Mouse (Mus musculus) G1E (cell line): Measurements from ENCODE around the gene Vmn2r82. TPM values are rescaled to one million over a fixed set of nuclear protein-coding genes. Genes with fewer than 3 reads are reported as not detected.
"Not testable (repeated sequence)": the region's sequence is repeated elsewhere in the genome, so short reads cannot be mapped to it uniquely, and the experiment has no call there.

Experiments used
- ATAC-seq: 2 replicates; pipeline ENCODE4 v1.8.0; 2016; ENCODE audit warnings: mild to moderate bottlenecking; ENCODE audit not compliant: insufficient number of reproducible peaks, poor library complexity, low FRiP score, severe bottlenecking; ENCODE audit errors: extremely low read depth
- DNase-seq: peaks from one replicate; pipeline ENCODE4 v3.0.0; 2012; ENCODE audit warnings: low spot score
- H3K27me3 ChIP-seq: 2 replicates; pipeline ENCODE4 v1.6.1; 2012; ENCODE audit warnings: mild to moderate bottlenecking, low read length, inconsistent platforms; ENCODE audit not compliant: insufficient read depth
- H3K36me3 ChIP-seq: replicated peaks from 2 replicates; pipeline ENCODE3; 2012; ENCODE audit warnings: mild to moderate bottlenecking, inconsistent platforms
- H3K4me1 ChIP-seq: 2 replicates; pipeline ENCODE4 v1.6.1; 2012; ENCODE audit warnings: low read depth, low read length, inconsistent platforms, mixed read lengths; ENCODE audit not compliant: insufficient read depth
- H3K4me3 ChIP-seq: 2 replicates; pipeline ENCODE4 v1.5.1; 2012; ENCODE audit warnings: low read depth, mild to moderate bottlenecking, inconsistent platforms, low read length, moderate library complexity, mixed read lengths
- H3K9me3 ChIP-seq: replicated peaks from 2 replicates; pipeline ENCODE4 v1.6.1; 2012; ENCODE audit warnings: inconsistent platforms
- CTCF ChIP-seq: IDR thresholded peaks from 2 replicates; pipeline ENCODE4 v1.5.1; 2012; ENCODE audit warnings: low read depth, low read length, inconsistent platforms, mixed read lengths
- GATA1 ChIP-seq: IDR thresholded peaks from 2 replicates; pipeline ENCODE4 v1.6.1; 2012; ENCODE audit warnings: borderline replicate concordance, low read length, inconsistent platforms, mixed read lengths
- GATA2 ChIP-seq: IDR thresholded peaks from 2 replicates; pipeline ENCODE4 v1.6.1; 2012; ENCODE audit warnings: low read depth, low read length, inconsistent platforms, borderline replicate concordance
- POLR2AphosphoS5 ChIP-seq: IDR thresholded peaks from 2 replicates; pipeline ENCODE4 v1.6.1; 2012; ENCODE audit warnings: low read depth, low read length, inconsistent platforms; ENCODE audit not compliant: insufficient replicate concordance
- TAL1 ChIP-seq: conservative IDR thresholded peaks from 2 replicates; pipeline ENCODE4 v1.6.1; 2012; ENCODE audit warnings: low read depth, low read length, inconsistent platforms, mixed read lengths
- polyA plus RNA-seq: library from polyadenylated mRNA; stranded (reverse); fragments of >175 nt; gene quantifications from 2 replicates; pipeline ENCODE4 v1.2.3, GENCODE M21; 2012
- total RNA-seq, 2 experiments: library from RNA; stranded (forward) in 1 of 2; stranded (reverse) in 1 of 2; fragments of 200-1000 nt in 1 of 2; fragments of >200 nt in 1 of 2; fragmentation: Nextera tagmentation in 1 of 2; gene quantifications; 2 replicates each; pipeline ENCODE4 v1.2.3; 2014 to 2017

The Vmn2r82 gene
- total RNA-seq (2014; fragmentation: Nextera tagmentation), result not detected in 2 replicates
- 0.16 and 0.17 TPM in 2 replicates for total RNA-seq (2017)
- polyA plus RNA-seq, result not detected in 2 replicates

DNA sequence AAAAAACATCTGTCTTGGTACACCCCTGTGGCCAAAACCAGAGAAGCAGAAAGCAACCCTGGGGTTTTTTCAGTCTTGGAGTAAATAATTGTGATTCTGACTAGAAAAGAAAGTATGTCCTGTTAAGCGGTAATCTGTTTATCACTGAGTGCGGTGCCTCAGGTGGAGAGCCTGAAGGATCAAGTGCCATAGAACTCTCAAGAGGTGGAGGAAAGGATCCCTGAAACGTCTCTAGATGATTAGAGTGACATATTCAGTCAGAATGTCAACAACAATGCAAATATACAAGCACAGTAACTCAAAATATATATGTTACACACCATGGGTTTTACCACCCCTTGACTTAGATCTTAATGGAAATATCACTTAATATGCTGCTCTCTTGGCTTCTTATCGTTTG, at the start of gene Vmn2r82:
Gene Vmn2r82, plus strand, starts transcription at position 301 of the 400 bp plus-strand sequence.
- H3K9me3 ChIP-seq, DNase-seq: not testable (repeated sequence)

DNA sequence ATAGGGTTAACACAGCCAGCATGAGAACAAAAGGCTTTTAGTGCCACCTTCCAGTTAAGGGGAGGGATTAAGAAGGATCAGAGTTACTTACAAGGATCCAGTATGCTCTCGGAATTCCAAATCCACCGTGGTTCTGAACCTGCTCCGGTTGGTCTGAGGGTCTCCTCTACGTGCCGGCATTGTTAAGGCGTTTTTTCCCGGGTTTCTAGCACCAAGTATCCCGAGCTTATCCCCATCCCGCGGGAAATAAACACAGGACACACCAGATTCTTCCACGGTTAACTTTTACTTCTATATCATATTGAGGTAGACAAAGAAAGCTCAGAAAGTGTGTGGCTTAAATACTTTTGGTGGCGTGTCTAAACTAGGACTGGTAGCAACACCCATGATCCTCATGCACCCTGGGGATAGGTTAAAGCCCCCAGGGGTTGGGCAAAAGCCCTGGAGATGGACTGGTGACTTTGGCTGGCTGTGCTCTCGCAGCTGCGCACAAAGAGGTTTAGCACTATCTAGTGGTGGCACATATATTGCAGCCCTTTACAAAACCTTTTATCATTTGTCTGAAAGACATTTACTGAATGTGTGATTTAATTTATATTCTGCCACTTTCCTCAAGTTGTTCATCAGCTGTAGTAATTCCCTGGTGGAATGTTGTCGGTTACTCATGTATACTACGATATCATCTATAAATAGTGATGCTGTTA, 34.1 kb upstream of the Vmn2r82 start:
- H3K27me3 ChIP-seq, H3K4me3 ChIP-seq, DNase-seq, H3K4me1 ChIP-seq, H3K9me3 ChIP-seq, ATAC-seq, H3K36me3 ChIP-seq: not testable (repeated sequence)

More for the DNA sequence above, at the start of gene Vmn2r82:
- H3K4me3 ChIP-seq, H3K27me3 ChIP-seq, H3K36me3 ChIP-seq, ATAC-seq, H3K4me1 ChIP-seq: not testable (repeated sequence)

DNA sequence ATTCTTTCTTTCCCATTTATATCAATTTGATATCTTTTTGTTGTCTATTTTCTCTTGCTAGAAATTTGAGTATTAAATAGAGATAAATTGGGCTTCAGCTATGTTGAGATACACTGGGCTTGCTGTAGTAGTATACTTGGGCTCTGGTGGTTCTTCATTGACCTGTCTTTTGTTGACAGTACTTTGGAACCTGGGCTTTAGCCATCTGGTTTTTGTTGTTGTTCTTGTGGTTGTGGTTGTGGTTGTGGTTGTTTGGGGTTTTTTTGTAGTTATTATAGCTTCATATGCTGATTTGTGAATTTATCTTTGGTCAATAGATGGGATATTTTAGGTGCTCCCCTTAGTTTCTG, 33.6 kb upstream of the Vmn2r82 start:
- no peak for TF ChIP-seq CTCF
- no peak for TF ChIP-seq POLR2AphosphoS5
- no peak for TF ChIP-seq TAL1
- no peak for TF ChIP-seq GATA2
- TF ChIP-seq GATA1, result no peak
- no peaks in the 10 kb centered on the region for H3K9me3 ChIP-seq
- no peaks in the 10 kb centered on the region for H3K27me3 ChIP-seq
- DNase-seq (no peak), ATAC-seq (no peak)
- H3K4me3 ChIP-seq, result no peak overlapping the region
- no peaks in the 10 kb centered on the region for H3K4me1 ChIP-seq
- H3K36me3 ChIP-seq, result no peaks in the 10 kb centered on the region

DNA sequence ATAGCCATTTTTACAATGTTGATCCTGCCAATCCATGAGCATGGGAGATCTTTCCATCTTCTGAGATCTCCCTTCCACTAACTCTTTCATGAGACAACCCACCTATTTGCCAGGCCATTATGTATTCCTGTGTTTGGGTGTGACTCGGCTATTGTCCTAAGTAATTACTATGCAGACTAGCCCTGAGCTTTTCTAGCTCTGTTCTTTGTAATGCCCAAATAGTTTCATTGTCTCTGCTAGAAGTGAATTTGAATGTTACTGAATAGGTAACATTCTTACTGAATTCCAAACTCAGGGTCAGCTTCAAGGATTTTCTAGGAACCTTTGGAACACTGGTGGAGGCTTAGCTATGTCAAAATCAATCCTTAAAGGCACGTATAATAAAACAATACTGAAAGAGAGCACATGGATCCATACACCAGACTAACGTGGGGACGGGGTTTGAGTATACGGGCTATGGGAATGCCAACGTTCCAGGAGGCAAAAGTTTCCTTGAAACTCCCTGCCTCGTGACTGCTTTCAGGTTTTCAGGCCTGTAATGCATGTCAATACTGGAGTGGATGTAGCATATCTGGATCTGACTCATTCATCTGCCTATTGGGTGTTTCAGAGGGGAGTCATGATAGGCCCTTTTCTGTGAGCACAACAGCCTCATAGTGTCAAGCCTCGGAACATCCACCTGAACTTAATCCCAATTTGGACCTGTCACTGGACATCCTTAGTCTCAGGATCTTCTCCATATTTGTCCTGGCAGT, 43.8 kb downstream of the Vmn2r82 start:
- not testable (repeated sequence) for ATAC-seq

DNA sequence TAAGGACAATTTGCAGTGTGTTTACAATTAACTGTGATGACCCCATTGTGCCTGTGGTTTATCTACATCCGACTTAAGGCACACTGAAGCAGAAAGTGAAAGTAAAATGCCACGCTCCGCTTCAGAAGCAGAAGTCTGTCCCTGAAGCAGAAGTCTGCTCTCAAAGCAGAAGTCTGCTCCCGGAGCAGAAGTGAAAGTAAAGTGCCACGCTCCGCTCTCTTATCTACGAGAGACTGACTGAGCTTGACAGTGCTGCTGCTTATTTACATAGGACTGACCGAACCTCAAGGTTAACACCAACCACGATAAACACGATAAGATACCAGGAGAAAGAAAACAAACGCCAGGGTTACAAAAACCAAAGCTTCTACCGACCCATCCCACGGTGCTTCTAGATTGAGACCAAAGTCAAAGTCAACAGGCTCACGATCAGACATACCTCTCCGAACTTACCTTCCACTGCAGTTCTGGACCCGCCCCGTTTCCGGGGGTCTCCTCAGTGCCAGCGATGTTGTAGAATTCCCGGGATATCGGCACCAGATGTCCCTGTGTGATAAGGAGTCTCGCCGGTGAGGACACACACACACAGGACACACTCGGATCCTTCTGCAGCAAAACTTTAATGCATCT, 60.9 kb downstream of the Vmn2r82 start:
- TF ChIP-seq POLR2AphosphoS5 (no peak), TAL1 (no peak), GATA2 (no peak), GATA1 (no peak), CTCF (no peak)
- ATAC-seq (no peak), DNase-seq (no peak)
- Histone ChIP-seq H3K4me1 (no peaks in the 10 kb centered on the region), H3K4me3 (no peak overlapping the region), H3K27me3 (no peaks in the 10 kb centered on the region), H3K36me3 (no peaks in the 10 kb centered on the region), H3K9me3 (peaks cover 21% of the 10 kb centered on the region)

More for the DNA sequence above, 43.8 kb downstream of the Vmn2r82 start:
- not testable (repeated sequence) for H3K4me1 ChIP-seq, H3K27me3 ChIP-seq, H3K9me3 ChIP-seq, DNase-seq, H3K36me3 ChIP-seq, H3K4me3 ChIP-seq

DNA sequence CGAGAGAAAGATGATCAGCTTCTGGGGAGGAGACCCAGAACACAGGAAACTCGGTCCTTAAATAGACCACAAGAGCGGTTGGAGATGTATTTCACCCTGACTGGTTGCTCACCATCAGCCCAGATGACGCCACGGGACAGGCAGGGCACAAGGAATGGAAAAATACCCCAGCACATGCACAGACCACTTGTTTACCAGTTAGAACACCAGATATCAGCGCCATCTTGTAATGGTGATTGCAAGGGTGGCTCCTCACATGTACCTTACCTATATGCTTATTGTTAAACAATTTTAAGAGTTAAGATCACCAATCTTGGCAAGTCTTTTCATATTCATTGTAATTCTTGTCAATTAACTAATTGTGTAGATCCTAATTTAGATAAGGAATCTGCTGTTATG, 61.5 kb downstream of the Vmn2r82 start:
- not testable (repeated sequence) for H3K27me3 ChIP-seq, DNase-seq, H3K4me1 ChIP-seq, ATAC-seq, H3K36me3 ChIP-seq, H3K4me3 ChIP-seq
- H3K9me3 ChIP-seq, result peaks cover 21% of the 10 kb centered on the region

DNA sequence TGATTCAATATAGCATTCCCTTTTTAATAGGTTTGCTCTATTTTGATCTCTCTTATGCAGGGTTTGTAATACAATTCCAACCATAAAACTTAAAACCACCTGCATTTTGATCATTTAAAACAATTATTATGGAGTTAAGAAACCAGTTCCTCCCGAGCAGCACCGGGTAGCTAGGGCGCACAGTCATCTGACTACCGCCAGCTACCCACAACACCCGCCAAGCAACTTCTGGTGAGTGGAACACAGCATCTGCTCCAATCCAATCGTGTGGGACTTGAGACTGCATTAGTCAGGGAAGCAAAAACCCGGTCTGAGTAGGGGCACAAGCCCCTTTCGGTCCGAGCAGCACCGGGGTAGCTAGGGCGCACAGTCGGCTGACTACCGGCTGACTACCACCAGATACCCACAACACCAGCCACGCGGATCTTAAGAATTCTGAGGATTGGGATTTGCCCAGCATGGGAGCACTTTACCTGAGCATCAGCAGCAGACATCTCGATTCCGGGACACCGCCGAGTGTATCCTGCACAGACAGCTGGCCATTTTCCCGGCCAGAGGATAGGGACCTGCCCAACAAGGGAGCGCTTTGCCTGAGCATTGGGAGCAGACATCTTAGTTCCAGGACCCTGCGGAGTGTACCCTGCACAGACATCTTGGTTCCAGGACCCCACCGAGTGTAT, 79.0 kb downstream of the Vmn2r82 start:
- not testable (repeated sequence) for H3K4me3 ChIP-seq, H3K4me1 ChIP-seq, H3K9me3 ChIP-seq, H3K27me3 ChIP-seq, ATAC-seq, H3K36me3 ChIP-seq, DNase-seq

Other genes with a start within 250 kb of the Vmn2r82 start
- gene Vmn2r80, start 207.8 kb upstream of the Vmn2r82 start, total RNA-seq (2014; fragmentation: Nextera tagmentation), result not detected in 2 replicates
- 0.11 and 0.12 TPM in 2 replicates for gene Vmn2r80, start 207.8 kb upstream of the Vmn2r82 start, total RNA-seq (2017)
- gene Vmn2r80, start 207.8 kb upstream of the Vmn2r82 start, polyA plus RNA-seq, result not detected in 2 replicates
- gene Vmn2r81, start 108.8 kb upstream of the Vmn2r82 start, total RNA-seq (2014; fragmentation: Nextera tagmentation), result not detected in 2 replicates
- not detected in 2 replicates for gene Vmn2r81, start 108.8 kb upstream of the Vmn2r82 start, total RNA-seq (2017)
- gene Vmn2r81, start 108.8 kb upstream of the Vmn2r82 start, polyA plus RNA-seq, result not detected in 2 replicates
- gene Vmn2r83, start 112.2 kb downstream of the Vmn2r82 start, total RNA-seq (2014; fragmentation: Nextera tagmentation), result not detected in 2 replicates
- 0.05 and 0.06 TPM in 2 replicates for gene Vmn2r83, start 112.2 kb downstream of the Vmn2r82 start, total RNA-seq (2017)
- not detected in 2 replicates for gene Vmn2r83, start 112.2 kb downstream of the Vmn2r82 start, polyA plus RNA-seq
- gene Plpp2, start 177.3 kb downstream of the Vmn2r82 start, total RNA-seq (2014; fragmentation: Nextera tagmentation), result not detected in 2 replicates
- 0.06 TPM in 1 of 2 replicates, not detected in the other for gene Plpp2, start 177.3 kb downstream of the Vmn2r82 start, total RNA-seq (2017)
- 0.21 and 0.23 TPM in 2 replicates for gene Plpp2, start 177.3 kb downstream of the Vmn2r82 start, polyA plus RNA-seq
- not detected in 2 replicates for gene Mier2, start 198.7 kb downstream of the Vmn2r82 start, total RNA-seq (2014; fragmentation: Nextera tagmentation)
- not detected in 2 replicates for gene Mier2, start 198.7 kb downstream of the Vmn2r82 start, total RNA-seq (2017)
- gene Mier2, start 198.7 kb downstream of the Vmn2r82 start, polyA plus RNA-seq, result 0.05 TPM in 1 of 2 replicates, not detected in the other
- gene Theg, start 230.8 kb downstream of the Vmn2r82 start, total RNA-seq (2014; fragmentation: Nextera tagmentation), result not detected in 2 replicates
- 0.17 TPM in 1 of 2 replicates, not detected in the other for gene Theg, start 230.8 kb downstream of the Vmn2r82 start, total RNA-seq (2017)
- not detected in 2 replicates for gene Theg, start 230.8 kb downstream of the Vmn2r82 start, polyA plus RNA-seq